18 mouse cellular contexts compared by ENCODE assay signal in genomic region chr7:142665364-142665763, GRCm38 (mm10). TPM values are rescaled to one million over a fixed set of nuclear protein-coding genes. Genes with fewer than 3 reads are reported as not detected.
DNase-seq lines count a peak whose midpoint lies in the region; ATAC-seq and TF ChIP-seq lines count a peak whose summit lies in the region.
"Had no signal": no experiment of that assay in that cellular context is flagged by ENCODE, and none has a peak within 500 bp of the region (broad histone marks: within the 10 kb centered on the region; RNA-seq: fewer than 3 reads in every experiment).

No protein-coding gene starts in this region.

- no peak for TF ChIP-seq CTCF in intestine, postnatal 0 days (IDR thresholded peaks at IDR 0.05; ENCODE audit: low read depth)

- peak overlapping the region; percentile 98 for H3K9ac ChIP-seq in heart, embryonic 13.5 days
- H3K9ac ChIP-seq in neural tube, embryonic 11.5 days (ENCODE audit: low read length) = no peak overlapping the region
- H3K9ac ChIP-seq in intestine, postnatal 0 days (ENCODE audit: low read depth, low read length) = no peak overlapping the region
- H3K9ac ChIP-seq: forebrain, embryonic 13.5 days; lung, embryonic 14.5 days; midbrain, embryonic 13.5 days had no signal

- no peak for DNase-seq in heart, postnatal 14 days
- DNase-seq in neural tube, embryonic 11.5 days (ENCODE audit: low spot score) = peak; percentile 4
- DNase-seq in neural tube, embryonic 10.5 days (ENCODE audit: extremely low spot score, low spot score) = no peak
- DNase-seq in right cerebral cortex, postnatal 36 days (ENCODE audit: low spot score in 2 of 2) = no peak
- DNase-seq in urinary bladder, adult 18-20 months (ENCODE audit: low spot score in 2 of 2) = no peak
- DNase-seq: cerebellum, postnatal 25 days; kidney, postnatal 25 days; lung, embryonic 14.5 days; thymus, postnatal 36 days had no signal

- peaks cover 22% of the 10 kb centered on the region for H3K9me3 ChIP-seq in heart, embryonic 13.5 days
- peaks cover 13% of the 10 kb centered on the region for H3K9me3 ChIP-seq in neural tube, embryonic 11.5 days (ENCODE audit: control insufficient read depth, low read length)
- peaks cover 6% of the 10 kb centered on the region; the same call in 1 of the 2 replicates for H3K9me3 ChIP-seq in intestine, postnatal 0 days (ENCODE audit: control insufficient read depth)

- H3K4me1 ChIP-seq in heart, embryonic 13.5 days = peaks cover 22% of the 10 kb centered on the region; the same call in 1 of the 2 replicates
- H3K4me1 ChIP-seq in neural tube, embryonic 11.5 days (ENCODE audit: control insufficient read depth, insufficient read depth, low read length) = peaks cover 4% of the 10 kb centered on the region; the same call in 1 of the 2 replicates
- H3K4me1 ChIP-seq in intestine, postnatal 0 days (replicated peaks; ENCODE audit: control insufficient read depth, insufficient read depth, low read length) = no peaks in the 10 kb centered on the region

- peaks cover 61% of the 10 kb centered on the region for H3K27me3 ChIP-seq in heart, embryonic 13.5 days (replicated peaks)
- peaks cover 61% of the 10 kb centered on the region for H3K27me3 ChIP-seq in neural tube, embryonic 11.5 days (ENCODE audit: control insufficient read depth, insufficient read depth, low read length)
- peaks cover 60% of the 10 kb centered on the region for H3K27me3 ChIP-seq in intestine, postnatal 0 days (replicated peaks; ENCODE audit: control insufficient read depth, insufficient read depth, low read length)

- H3K4me3 ChIP-seq in heart, embryonic 13.5 days = peak overlapping the region; percentile 25
- no peak overlapping the region for H3K4me3 ChIP-seq in neural tube, embryonic 11.5 days (ENCODE audit: low read depth, low read length)
- H3K4me3 ChIP-seq in intestine, postnatal 0 days (ENCODE audit: low read depth, low read length) = no peak overlapping the region
- H3K4me3 ChIP-seq: forebrain, embryonic 13.5 days; midbrain, embryonic 13.5 days; myocyte had no signal

- WGBS in heart, embryonic 13.5 days = 39% methylated on average over 5 of the region's 5 CpGs
- 48% methylated on average over 5 of the region's 5 CpGs for WGBS in neural tube, embryonic 11.5 days
- 41% methylated on average over 5 of the region's 5 CpGs for WGBS in intestine, postnatal 0 days

- H3K36me3 ChIP-seq in heart, embryonic 13.5 days = peaks cover 48% of the 10 kb centered on the region
- no peaks in the 10 kb centered on the region for H3K36me3 ChIP-seq in neural tube, embryonic 11.5 days (ENCODE audit: control insufficient read depth, insufficient read depth, low read length)
- no peaks in the 10 kb centered on the region; the same call in 1 of the 2 replicates for H3K36me3 ChIP-seq in intestine, postnatal 0 days (ENCODE audit: control insufficient read depth, insufficient read depth)
- H3K36me3 ChIP-seq: midbrain, embryonic 13.5 days had no signal

- intact Hi-C loops in heart, postnatal 14 days (cut with DNase I) = no loop called here

- peak overlapping the region; percentile 78 for H3K4me2 ChIP-seq in heart, embryonic 13.5 days
- no peak overlapping the region for H3K4me2 ChIP-seq in neural tube, embryonic 11.5 days (ENCODE audit: low read depth)
- H3K4me2 ChIP-seq in intestine, postnatal 0 days (replicated peaks; ENCODE audit: low read depth) = 0 out of 2 replicates have a peak overlapping the region, but pooled peaks have one; percentile 69
- H3K4me2 ChIP-seq: forebrain, embryonic 13.5 days; midbrain, embryonic 13.5 days had no signal

- ATAC-seq in heart, embryonic 13.5 days (ENCODE audit: extremely low read depth, insufficient number of reproducible peaks, low FRiP score, low TSS enrichment) = no peak
- no peak for ATAC-seq in neural tube, embryonic 11.5 days (ENCODE audit: insufficient read depth, low FRiP score, low TSS enrichment)
- no peak for ATAC-seq in intestine, postnatal 0 days
- ATAC-seq: forebrain, embryonic 13.5 days had no signal

- H3K27ac ChIP-seq in heart, embryonic 13.5 days (replicated peaks) = peak overlapping the region; percentile 39
- H3K27ac ChIP-seq in neural tube, embryonic 11.5 days (ENCODE audit: low read depth, low read length) = no peak overlapping the region
- peak overlapping the region; percentile 57; the same call in 1 of the 2 replicates for H3K27ac ChIP-seq in intestine, postnatal 0 days (ENCODE audit: low read depth, low read length)
- H3K27ac ChIP-seq: forebrain, embryonic 13.5 days; macrophage; midbrain, embryonic 13.5 days had no signal

RNA-seq across cellular contexts. Expression of gene Igf2, which starts 1.3 kb away (rescaled TPM):
- polyA plus RNA-seq in heart, embryonic 13.5 days (2015; fragmentation: Nextera tagmentation; extraction: Ambion mirVana) = 1,357 and 1,430 TPM in 2 replicates
- 100 to 1,000 TPM; 349 to 384 TPM for total RNA-seq in heart, postnatal 14 days (2021)
- polyA plus RNA-seq in neural tube, embryonic 11.5 days (2014; fragmentation: Nextera tagmentation; extraction: Ambion mirVana) = 316 and 368 TPM in 2 replicates
- 483 and 499 TPM in 2 replicates for polyA plus RNA-seq in intestine, postnatal 0 days (2015; fragmentation: Nextera tagmentation; extraction: Ambion mirVana)
- total RNA-seq: granulocyte monocyte progenitor cell, adult 5-6 weeks had no signal

RNA-seq across cellular contexts. Expression of gene Gm49394, which starts 4.4 kb away (rescaled TPM):
- 0.04 and 0.05 TPM in 2 replicates for polyA plus RNA-seq in heart, embryonic 13.5 days (2015; fragmentation: Nextera tagmentation; extraction: Ambion mirVana)
- total RNA-seq in heart, postnatal 14 days (2021) = not detected
- polyA plus RNA-seq in neural tube, embryonic 11.5 days (2014; fragmentation: Nextera tagmentation; extraction: Ambion mirVana) = not detected in 2 replicates
- not detected in 2 replicates for polyA plus RNA-seq in intestine, postnatal 0 days (2015; fragmentation: Nextera tagmentation; extraction: Ambion mirVana)
- total RNA-seq: granulocyte monocyte progenitor cell, adult 5-6 weeks; liver, adult 2 months had no signal
- polyA plus RNA-seq: liver, adult 2 months; lung, embryonic 14.5 days; macrophage; midbrain, embryonic 13.5 days; spleen, adult 2 months had no signal
